Mouse (Mus musculus) thymus, adult 2 months (tissue): ENCODE data around the gene Abhd6.

ENCODE experiments used
- CTCF ChIP-seq: fragments of 200-500 bp; IDR thresholded peaks from 2 replicates; pipeline ENCODE4 v1.5.1; 2012; ENCODE audit warnings: mild to moderate bottlenecking, control low read depth, low read length, moderate library complexity, borderline replicate concordance; ENCODE audit not compliant: control insufficient read depth, poor library complexity, insufficient read depth; ENCODE audit errors: extremely low read depth
- POLR2A ChIP-seq: fragments of 200-500 bp; IDR thresholded peaks from 2 replicates; pipeline ENCODE4 v1.6.1; 2012; ENCODE audit warnings: mild to moderate bottlenecking, low read length, control low read depth, moderate library complexity; ENCODE audit not compliant: control insufficient read depth, poor library complexity, insufficient read depth; ENCODE audit errors: extremely low read depth

DNA sequence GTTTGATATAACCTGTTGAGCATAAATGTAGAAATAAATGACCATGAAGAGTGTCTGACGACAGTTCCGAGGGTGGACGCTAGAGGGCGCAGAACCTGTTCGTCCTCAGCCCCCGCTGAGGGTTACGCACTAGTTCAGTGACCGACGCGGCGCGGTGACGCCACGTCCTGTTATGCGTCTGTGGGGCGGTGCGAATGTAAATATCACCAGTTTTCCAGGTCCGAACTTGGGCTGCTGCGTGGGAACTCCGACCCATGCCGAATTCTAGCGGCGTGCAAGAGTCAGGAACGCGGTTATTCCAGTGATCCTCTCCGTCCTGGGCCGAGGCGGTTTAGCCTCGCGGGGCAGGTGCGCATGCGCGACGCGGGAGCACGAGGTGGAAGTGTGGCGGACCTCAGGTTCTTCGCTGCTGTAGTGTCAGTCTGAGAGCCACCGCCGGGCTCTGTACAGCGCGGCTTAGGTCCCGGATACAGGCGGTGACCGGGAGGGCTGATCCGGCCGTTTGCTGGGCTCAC is 77.5 kb downstream of the Abhd6 start, which contains the start of gene Rpp14:
- TF ChIP-seq POLR2A (peak; percentile 53; the same call in 1 of the 2 replicates), CTCF (peak; percentile 95)
